Mouse (Mus musculus) olfactory bulb, adult 2 months (tissue): ENCODE results near the gene Cd2ap.

Source experiments
- CTCF ChIP-seq: fragments of 200-500 bp; IDR thresholded peaks from 2 replicates; pipeline ENCODE4 v1.5.1; 2012; ENCODE audit warnings: low read depth, mild to moderate bottlenecking, low read length, moderate library complexity; ENCODE audit not compliant: insufficient read depth
- POLR2A ChIP-seq: fragments of 200-500 bp; IDR thresholded peaks from 2 replicates; pipeline ENCODE4 v1.6.1; 2012; ENCODE audit warnings: mild to moderate bottlenecking, low read depth, low read length, moderate library complexity; ENCODE audit not compliant: insufficient read depth

GRCm38 (mm10) chr17:42875015-42875414, 1.4 kb downstream of the Cd2ap start:
- TF ChIP-seq CTCF (no peak), POLR2A (no peak)
